Mouse (Mus musculus): ENCODE measurements around the gene Heatr4. TPM values are rescaled to one million over a fixed set of nuclear protein-coding genes. Genes with fewer than 3 reads are reported as not detected.
"Not testable (repeated sequence)": the region's sequence is repeated elsewhere in the genome, so short reads cannot be mapped to it uniquely, and the experiment has no call there.

The Heatr4 gene
- polyA plus RNA-seq, 1 experiment, result not detected

- Histone ChIP-seq H3K4me3 (replicated peaks; ENCODE audit: control insufficient read depth, low read depth, low read length) (no peak overlapping the region), H3K4me1 (ENCODE audit: control insufficient read depth, insufficient read depth, low read length) (no peaks in the 10 kb centered on the region), H3K27ac (ENCODE audit: control insufficient read depth, insufficient read depth, low read depth, low read length, poor library complexity) (no peak overlapping the region)
- TF ChIP-seq CTCF (IDR thresholded peaks at IDR 0.05; ENCODE audit: control insufficient read depth, insufficient read depth, low read length) (no peak), POLR2A (IDR thresholded peaks at IDR 0.05; ENCODE audit: borderline replicate concordance, control insufficient read depth, low read depth, low read length) (no peak)
- WGBS, result 87% methylated on average over 7 of the region's 7 CpGs
These were observed 29.0 kb upstream of the Heatr4 start for GRCm38 (mm10) chr12:84013701-84014100.

- H3K4me3 ChIP-seq (replicated peaks; ENCODE audit: control insufficient read depth, low read depth, low read length), result no peak overlapping the region
- no peaks in the 10 kb centered on the region for H3K4me1 ChIP-seq (ENCODE audit: control insufficient read depth, insufficient read depth, low read length)
- TF ChIP-seq POLR2A (IDR thresholded peaks at IDR 0.05; ENCODE audit: borderline replicate concordance, control insufficient read depth, low read depth, low read length) (no peak), CTCF (IDR thresholded peaks at IDR 0.05; ENCODE audit: control insufficient read depth, insufficient read depth, low read length) (peak; percentile 9; the same call in 1 of the 2 replicates)
- H3K27ac ChIP-seq (ENCODE audit: control insufficient read depth, insufficient read depth, low read depth, low read length, poor library complexity), result no peak overlapping the region
- WGBS, result 83% methylated on average over 6 of the region's 6 CpGs
These were observed 28.5 kb upstream of the Heatr4 start for GRCm38 (mm10) chr12:84013130-84013529.

- Histone ChIP-seq H3K27ac (ENCODE audit: control insufficient read depth, insufficient read depth, low read depth, low read length, poor library complexity) (no peak overlapping the region), H3K4me1 (ENCODE audit: control insufficient read depth, insufficient read depth, low read length) (no peaks in the 10 kb centered on the region), H3K4me3 (replicated peaks; ENCODE audit: control insufficient read depth, low read depth, low read length) (no peak overlapping the region)
- TF ChIP-seq POLR2A (IDR thresholded peaks at IDR 0.05; ENCODE audit: borderline replicate concordance, control insufficient read depth, low read depth, low read length) (no peak), CTCF (IDR thresholded peaks at IDR 0.05; ENCODE audit: control insufficient read depth, insufficient read depth, low read length) (no peak)
- 61% methylated on average over 12 of the region's 12 CpGs for WGBS
These were observed 26.8 kb upstream of the Heatr4 start for GRCm38 (mm10) chr12:84011251-84012040.

- WGBS, result 71% methylated on average over 3 of the region's 3 CpGs
- H3K27ac ChIP-seq (ENCODE audit: control insufficient read depth, insufficient read depth, low read depth, low read length, poor library complexity), result no peak overlapping the region
- H3K4me3 ChIP-seq (replicated peaks; ENCODE audit: control insufficient read depth, low read depth, low read length), result no peak overlapping the region
- TF ChIP-seq POLR2A (IDR thresholded peaks at IDR 0.05; ENCODE audit: borderline replicate concordance, control insufficient read depth, low read depth, low read length) (no peak), CTCF (IDR thresholded peaks at IDR 0.05; ENCODE audit: control insufficient read depth, insufficient read depth, low read length) (no peak)
- H3K4me1 ChIP-seq (ENCODE audit: control insufficient read depth, insufficient read depth, low read length), result no peaks in the 10 kb centered on the region
These were observed 25.5 kb upstream of the Heatr4 start for GRCm38 (mm10) chr12:84010201-84010600.

GRCm38 (mm10) chr12:84009171-84009965, 24.7 kb upstream of the Heatr4 start, which contains the start of gene Acot1:
Acot1 (plus strand) TSS chr12:84009490.
- WGBS, result 1% methylated on average over 67 of the region's 70 CpGs
- not testable (repeated sequence) for H3K4me1 ChIP-seq (ENCODE audit: control insufficient read depth, insufficient read depth, low read length); H3K27ac ChIP-seq (ENCODE audit: control insufficient read depth, insufficient read depth, low read depth, low read length, poor library complexity)
- H3K4me3 ChIP-seq (replicated peaks; ENCODE audit: control insufficient read depth, low read depth, low read length), result peak within 1 kb of the TSS; percentile 61

- Histone ChIP-seq H3K4me3 (replicated peaks; ENCODE audit: control insufficient read depth, low read depth, low read length) (no peak overlapping the region), H3K27ac (ENCODE audit: control insufficient read depth, insufficient read depth, low read depth, low read length, poor library complexity) (no peak overlapping the region), H3K4me1 (ENCODE audit: control insufficient read depth, insufficient read depth, low read length) (no peaks in the 10 kb centered on the region)
- no peak for TF ChIP-seq POLR2A (IDR thresholded peaks at IDR 0.05; ENCODE audit: borderline replicate concordance, control insufficient read depth, low read depth, low read length)
- TF ChIP-seq CTCF (IDR thresholded peaks at IDR 0.05; ENCODE audit: control insufficient read depth, insufficient read depth, low read length), result no peak
- 57% methylated on average over 8 of the region's 8 CpGs for WGBS
These were observed 24.1 kb upstream of the Heatr4 start for GRCm38 (mm10) chr12:84008729-84009128.

- no peak for TF ChIP-seq POLR2A (IDR thresholded peaks at IDR 0.05; ENCODE audit: borderline replicate concordance, control insufficient read depth, low read depth, low read length)
- TF ChIP-seq CTCF (IDR thresholded peaks at IDR 0.05; ENCODE audit: control insufficient read depth, insufficient read depth, low read length), result no peak
- Histone ChIP-seq H3K4me1 (ENCODE audit: control insufficient read depth, insufficient read depth, low read length) (no peaks in the 10 kb centered on the region), H3K4me3 (replicated peaks; ENCODE audit: control insufficient read depth, low read depth, low read length) (no peak overlapping the region), H3K27ac (ENCODE audit: control insufficient read depth, insufficient read depth, low read depth, low read length, poor library complexity) (no peak overlapping the region)
- WGBS, result 83% methylated on average over 12 of the region's 12 CpGs
These were observed 23.6 kb upstream of the Heatr4 start for GRCm38 (mm10) chr12:84008251-84008650.

- Histone ChIP-seq H3K4me3 (replicated peaks; ENCODE audit: control insufficient read depth, low read depth, low read length) (no peak overlapping the region), H3K4me1 (ENCODE audit: control insufficient read depth, insufficient read depth, low read length) (no peaks in the 10 kb centered on the region), H3K27ac (ENCODE audit: control insufficient read depth, insufficient read depth, low read depth, low read length, poor library complexity) (no peak overlapping the region)
- TF ChIP-seq POLR2A (IDR thresholded peaks at IDR 0.05; ENCODE audit: borderline replicate concordance, control insufficient read depth, low read depth, low read length), result no peak
- TF ChIP-seq CTCF (IDR thresholded peaks at IDR 0.05; ENCODE audit: control insufficient read depth, insufficient read depth, low read length), result no peak
- 76% methylated on average over 1 of the region's 1 CpGs for WGBS
These were observed 19.2 kb upstream of the Heatr4 start for GRCm38 (mm10) chr12:84003866-84004265.
